Mouse (Mus musculus) monocyte, adult 2 months (primary cell): ENCODE results near the gene Aox3.

Source experiments
- DNase-seq, 2 experiments: peaks; one replicate each; pipeline ENCODE4 v3.0.0; 2022; ENCODE audit warnings: low spot score in 2 of 2, low read depth in 1 of 2

Gene Aox3

DNA sequence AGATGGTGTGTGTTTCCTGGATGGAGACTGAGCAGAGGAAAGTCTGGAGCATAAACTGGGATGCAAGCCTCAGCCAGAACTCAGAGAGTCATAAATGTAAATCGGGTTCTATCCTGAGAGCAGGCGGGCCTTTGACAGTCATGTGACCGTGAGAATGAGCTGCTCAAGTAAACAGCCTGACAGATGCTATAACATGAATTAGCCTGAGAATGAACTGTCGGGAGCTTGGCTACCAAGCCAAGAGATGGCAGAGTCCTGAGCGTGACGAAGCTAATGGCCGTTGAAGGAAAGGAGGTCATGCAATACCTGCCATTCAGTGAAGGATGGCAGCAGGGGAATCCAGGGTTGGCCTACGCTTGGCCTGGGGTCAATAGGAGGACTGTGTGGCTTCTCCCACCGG, 84.1 kb downstream of the Aox3 start:
- DNase-seq: no peak

DNA sequence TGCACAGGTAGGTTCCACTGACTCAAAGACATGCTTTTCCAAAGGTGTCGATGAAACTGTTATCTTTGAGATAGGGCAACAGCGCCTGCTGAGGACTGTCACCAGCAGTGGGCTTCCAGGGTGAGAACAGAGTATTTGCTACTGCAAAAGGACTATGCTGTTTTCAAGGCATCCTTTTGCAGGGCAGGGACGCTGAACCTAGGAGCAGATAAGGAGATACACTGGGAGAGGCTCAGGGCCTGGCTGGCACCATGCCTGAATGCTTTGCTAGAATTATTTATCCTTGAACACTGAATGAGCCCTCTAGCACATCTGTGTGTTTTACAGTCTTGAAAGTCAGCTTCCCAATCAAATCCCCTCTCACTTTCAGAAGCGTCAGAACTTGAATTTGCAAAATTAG, 85.5 kb downstream of the Aox3 start:
- DNase-seq: no peak

DNA sequence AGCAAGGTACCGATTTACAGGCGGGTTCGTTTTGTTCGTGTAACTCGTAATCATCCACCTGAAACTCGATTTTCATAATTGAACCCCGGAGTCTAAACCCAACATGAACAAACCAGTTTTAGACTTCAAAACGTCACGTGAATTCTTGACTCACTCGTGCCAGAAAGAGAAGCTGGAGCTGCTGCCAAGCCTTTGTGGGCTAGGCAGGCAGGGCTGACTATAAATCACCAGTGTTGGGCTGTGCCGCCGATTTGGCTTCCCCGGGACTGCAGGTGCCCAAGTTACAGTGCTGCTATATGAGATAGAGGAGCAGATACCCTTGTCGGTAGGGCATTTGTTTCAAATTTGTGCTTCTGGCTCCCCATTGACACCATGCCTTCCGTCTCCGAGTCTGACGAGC, 97.3 kb downstream of the Aox3 start, which contains the start of gene Aox4:
Aox4 (plus strand) TSS at position 195 of the 400 bp plus-strand sequence.
- DNase-seq: no peak

DNA sequence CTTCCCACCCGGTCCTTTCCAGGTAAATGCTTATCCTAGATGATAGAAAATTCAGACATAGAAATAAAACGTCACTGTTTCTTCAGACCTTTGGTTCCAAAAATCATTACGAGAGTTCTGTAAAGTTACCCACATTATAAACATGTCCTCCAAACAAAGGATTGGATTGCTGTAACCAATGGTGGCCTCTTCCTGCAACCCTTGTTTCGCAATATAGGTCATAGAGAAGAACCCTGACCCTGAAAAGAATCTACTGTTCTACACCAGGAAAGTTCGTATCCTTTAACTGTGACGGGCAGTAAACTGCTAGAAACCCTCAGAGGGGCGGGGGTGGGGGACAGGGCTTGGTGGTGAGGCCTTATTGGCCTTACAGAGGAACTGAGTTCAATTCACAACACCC, 99.9 kb downstream of the Aox3 start:
- no peak for DNase-seq

DNA sequence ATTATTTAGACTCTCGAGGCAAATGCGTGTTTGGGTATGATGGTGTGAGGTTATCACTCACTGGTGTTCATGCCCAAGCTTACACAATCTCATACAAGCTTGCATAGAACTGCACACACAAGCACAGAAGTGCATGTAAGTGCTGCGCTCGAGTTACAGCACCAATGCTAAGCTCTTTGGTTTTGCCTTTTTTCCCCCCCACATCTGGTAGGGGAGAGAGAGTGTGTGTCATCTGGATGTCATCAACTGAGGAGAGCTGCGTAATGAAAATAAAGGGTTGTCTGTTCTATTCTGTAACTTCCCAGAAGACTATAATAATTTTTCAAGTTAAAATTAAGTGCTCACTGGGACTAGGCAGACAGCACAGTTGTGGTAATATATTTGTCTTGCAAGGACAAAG, 100.9 kb downstream of the Aox3 start:
- DNase-seq: no peak

DNA sequence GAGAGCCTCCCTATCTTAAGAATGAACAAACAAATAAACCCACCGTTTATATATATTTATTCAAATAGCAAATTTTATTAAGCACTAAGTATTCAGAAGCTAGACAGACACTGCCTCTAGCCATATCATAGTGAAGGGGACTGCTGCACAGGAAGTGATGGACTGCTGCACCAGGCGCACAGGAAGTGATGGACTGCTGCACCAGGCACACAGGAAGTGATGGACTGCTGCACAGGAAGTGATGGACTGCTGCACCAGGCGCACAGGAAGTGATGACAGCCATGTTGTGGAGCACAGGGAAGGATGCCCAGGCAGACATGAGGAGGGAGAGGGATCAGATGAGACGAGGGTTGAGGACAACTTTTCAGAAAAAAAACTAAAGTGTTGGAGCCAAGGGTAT, 102.4 kb downstream of the Aox3 start:
- DNase-seq: no peak

DNA sequence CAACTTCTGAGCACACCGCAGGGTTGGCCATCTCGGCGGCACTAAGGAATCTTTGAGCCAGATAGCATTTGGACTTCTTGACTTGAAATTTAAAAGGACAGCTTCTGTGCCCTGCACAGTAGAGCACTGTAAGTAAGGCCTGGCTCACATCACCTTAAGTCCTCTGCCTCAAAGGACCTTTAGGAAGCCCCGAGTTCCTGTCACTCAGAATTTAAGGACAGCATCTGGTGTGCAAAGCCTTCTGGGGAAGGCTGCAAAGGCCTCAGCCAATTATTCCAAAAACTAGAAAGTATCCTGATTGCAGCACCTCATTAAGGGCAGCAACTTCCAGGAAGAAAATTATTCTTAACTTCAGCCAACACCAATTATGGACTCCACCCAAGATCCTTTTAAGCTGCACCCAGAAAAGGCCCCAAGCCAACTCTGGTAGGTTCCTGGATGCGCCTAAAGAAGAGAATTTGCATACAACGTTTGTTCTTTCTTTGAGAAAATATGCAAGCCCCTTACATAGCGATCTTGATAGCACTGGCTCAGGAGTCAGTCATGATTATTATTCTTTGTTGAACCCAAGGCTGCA, 103.1 kb downstream of the Aox3 start:
- DNase-seq: no peak

DNA sequence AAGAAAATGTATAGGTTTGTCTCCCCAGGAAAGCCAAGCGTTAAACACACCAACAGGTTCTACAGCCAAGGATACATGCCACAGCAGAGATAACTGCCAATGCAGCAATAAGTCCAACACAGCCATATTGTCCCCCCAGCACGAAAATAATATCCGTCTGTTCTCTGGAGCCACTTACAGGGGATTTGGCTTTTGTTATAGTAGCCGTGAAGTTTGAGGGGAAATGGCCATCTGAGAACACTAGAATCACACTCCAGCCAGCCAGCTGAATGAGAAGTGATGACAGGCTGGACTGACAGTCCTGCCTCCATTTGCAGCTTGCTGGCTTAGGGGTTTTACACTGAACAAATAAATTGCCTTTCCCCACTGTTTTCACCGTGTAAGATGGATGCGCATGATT, 108.1 kb downstream of the Aox3 start:
- DNase-seq: no peak

DNA sequence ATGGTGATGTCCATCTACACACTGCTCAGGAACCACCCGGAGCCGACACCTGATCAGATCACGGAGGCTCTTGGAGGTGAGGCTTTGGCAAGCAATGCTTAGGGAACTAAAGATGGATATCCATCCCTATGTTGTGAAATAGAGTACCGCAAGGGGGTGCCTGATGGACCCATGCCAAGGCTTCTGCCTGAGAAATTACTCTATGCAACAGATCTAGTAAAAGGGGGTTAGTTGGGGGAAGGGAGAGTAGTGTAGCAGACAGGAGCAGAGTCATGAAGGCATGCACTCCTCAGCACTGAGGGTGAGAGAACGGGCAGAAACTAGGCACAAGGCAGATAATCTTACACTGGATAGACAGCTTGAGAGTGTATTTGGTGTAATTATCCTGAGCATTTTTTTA, 108.9 kb downstream of the Aox3 start:
- DNase-seq: no peak

DNA sequence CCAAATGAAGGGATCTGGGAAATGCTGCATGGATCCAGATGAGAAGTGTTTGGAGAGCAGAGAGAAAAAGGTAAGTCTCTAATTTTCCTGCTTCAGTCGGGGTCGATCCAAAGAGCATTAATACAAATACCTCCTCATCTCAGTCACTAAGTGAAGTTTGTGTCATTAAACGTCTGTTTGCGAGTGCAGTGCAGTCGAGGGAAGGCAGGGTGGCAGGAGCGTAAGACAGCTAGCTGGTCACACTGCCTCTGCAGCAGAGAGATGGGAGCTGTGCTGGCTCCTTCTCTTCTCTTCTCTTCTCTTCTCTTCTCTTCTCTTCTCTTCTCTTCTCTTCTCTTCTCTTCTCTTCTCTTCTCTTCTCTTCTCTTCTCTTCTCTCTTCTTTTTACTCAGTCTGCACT, 115.2 kb downstream of the Aox3 start:
- DNase-seq: no peak

DNA sequence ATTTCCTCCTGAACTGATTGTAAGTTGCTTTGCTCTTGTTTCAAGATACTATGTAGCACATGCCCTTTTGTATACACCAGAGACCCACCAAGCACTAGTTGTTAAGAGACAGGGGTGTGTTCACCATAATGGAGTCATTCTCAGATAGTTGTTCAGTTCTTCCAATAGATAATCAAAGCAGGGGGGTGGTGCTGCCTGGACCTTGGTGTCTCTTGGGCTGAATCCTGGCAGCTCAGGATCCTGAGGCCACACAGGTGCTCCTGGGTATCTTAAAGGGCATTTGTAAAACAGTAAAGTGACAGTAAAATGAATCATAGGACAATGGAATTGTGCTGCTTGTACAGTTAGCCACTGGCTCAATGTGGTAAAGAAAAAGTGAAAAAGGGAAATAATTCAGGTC, 116.0 kb downstream of the Aox3 start:
- DNase-seq: no peak

DNA sequence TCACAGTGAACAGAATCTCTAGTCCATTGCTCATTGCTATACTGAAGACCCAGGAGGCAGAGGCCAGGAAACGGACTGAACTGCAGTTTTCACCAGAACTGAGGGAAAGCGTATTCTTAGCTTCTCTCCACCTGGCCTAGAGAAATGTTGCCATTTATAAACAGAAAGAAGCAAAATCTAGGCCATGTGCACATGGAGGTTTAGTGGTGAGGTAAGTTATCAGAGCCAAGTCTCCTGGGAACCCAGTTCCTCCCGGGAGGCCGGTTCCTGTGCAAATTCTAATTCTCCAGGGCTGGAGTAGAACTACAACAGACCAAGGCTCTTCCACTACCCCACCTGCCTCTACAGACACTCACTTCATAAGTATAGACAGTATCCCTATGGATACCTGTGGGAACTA, 116.8 kb downstream of the Aox3 start:
- no peak for DNase-seq

DNA sequence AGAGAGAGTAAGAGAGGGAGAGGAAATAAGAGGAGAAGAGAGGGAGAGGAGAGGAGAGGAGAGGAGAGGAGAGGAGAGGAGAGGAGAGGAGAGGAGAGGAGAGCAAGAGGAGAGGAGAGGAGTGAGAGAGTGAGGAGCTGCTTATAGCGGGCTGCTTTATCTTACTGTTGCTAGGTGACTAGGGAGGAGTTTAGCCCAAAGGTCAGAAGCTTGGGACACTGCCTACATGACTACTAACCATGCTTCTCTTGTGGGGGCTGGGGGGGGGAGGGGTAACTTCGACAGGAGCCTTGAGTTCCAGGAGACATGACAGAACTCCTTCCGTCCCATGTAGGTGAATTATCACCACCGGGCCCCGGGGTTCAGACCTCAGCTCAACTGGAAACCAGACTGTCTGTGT, 117.6 kb downstream of the Aox3 start:
- DNase-seq: no peak

DNA sequence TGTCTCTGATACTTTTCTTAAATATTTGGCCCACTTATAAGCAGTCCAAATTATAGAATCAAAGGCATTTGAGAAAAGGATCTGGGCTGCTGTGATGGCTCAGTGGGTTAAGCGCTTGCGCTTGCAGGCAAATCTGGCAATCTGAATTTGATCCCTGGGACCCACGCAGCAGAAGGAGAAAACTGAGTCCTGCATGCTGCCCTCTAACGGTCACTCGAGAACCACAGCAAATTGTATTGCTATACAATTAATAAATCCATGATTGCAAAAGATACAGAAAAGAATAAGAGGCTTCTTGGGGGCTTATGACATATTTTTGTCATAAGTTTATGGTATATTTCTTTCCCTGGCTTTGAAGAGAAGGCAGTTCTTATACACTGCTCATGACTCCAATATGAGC, 122.5 kb downstream of the Aox3 start:
- no peak for DNase-seq

DNA sequence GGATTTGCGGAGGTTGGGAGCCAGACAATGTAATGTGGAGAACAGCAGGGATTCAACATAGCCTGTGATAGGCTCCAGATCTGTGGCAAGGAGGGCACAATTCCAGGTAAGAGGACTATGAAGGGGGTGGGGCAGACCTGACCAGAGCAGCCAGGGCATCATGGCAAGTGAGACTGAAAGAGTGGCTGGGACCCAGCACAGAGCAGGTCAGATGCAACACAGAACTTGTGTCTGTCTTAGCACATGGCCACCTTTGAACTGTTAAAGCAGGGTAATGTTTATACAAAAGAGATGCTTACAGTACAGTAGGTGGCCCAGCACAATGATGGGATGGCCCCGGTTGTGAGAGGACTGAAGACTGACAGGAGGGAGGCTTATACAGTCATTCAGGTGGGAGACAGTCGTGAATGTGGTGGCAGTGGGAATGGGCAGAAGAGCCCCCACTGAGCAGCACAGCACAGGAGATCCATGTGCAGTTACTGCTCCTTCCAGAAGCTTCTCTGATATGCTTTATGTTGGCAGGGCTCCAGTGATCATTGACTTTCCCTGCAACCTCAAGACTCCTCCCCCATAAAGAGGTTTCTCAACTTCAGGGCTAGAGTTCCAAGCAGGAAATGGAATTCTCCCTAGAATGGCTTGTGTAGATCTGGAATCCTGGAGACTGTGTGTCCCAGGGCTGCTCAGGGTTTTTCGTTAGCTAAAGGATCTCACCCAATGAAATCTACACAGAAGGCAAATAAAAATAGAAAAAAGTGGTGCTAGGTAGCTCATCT, 124.8 kb downstream of the Aox3 start:
- DNase-seq: no peak

DNA sequence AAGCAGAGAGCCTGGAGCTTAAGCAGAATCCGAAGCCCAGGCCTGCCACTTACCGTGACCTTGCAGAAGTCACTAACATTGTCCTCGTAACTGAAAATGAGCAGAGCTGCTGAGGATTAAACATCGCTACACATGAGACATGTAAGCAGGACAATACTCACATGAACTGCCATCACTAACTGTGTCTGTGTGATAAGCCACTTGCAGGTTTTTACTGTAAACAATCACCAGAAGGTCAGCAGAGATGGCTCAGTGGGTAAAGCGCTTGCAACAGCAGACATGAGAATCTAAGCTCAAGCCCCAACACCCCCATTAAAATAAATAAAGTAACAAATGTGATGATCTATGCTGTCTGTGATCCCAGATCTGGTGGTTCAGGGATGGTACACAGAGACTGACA, 125.5 kb downstream of the Aox3 start:
- no peak for DNase-seq

DNA sequence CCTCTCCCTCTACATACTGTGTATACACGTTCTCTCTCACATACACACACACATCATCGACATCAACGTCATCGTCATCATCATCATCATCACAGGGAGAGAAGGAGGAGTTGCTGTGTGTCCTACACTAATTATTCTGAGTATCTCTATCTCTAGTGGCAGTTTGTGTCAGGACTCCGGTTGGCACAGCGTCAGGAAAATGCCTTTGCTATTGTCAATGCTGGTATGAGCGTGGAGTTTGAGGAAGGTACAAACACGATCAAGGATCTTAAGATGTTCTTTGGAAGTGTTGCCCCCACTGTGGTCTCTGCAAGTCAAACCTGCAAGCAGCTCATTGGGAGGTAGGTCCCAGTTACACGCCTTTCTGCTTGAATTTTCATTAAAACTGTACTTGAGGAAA, 126.0 kb downstream of the Aox3 start:
- no peak for DNase-seq

DNA sequence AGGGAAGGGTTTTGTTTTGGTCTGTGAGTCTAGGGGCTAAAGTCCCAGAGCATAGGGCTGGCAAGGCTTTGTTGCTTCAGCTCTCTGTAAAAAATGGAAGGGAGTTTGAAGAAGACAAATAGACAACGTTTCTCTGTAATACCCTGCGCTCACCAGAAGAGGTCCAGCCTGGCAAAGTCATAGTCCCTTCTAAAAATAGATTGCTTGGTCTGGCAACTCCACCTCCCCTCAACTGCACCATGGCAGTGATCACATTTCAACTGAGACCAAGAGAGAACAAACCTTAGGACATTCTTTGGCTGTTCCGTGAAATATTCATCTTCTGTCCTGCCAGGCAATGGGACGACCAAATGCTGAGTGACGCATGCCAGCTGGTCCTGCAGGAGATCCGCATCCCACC, 127.4 kb downstream of the Aox3 start:
- DNase-seq: no peak

DNA sequence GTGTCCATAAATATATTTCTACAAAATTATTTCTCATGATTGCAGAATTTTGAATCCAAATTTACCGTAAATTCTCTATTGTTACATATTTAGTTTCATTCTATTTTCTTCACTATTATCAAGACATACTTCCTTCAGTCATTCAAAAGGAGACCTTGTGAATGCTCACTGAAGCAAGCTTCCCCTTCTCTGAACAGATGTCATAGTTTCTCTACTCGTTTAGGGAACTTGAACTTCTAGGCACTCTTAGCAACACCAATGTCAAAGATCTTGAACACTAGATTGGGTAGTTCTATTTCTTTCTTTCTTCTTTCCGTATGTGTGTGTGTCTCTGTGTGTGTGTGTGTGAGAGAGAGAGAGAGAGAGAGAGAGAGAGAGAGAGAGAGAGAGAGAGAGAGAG, 131.6 kb downstream of the Aox3 start:
- DNase-seq: no peak

DNA sequence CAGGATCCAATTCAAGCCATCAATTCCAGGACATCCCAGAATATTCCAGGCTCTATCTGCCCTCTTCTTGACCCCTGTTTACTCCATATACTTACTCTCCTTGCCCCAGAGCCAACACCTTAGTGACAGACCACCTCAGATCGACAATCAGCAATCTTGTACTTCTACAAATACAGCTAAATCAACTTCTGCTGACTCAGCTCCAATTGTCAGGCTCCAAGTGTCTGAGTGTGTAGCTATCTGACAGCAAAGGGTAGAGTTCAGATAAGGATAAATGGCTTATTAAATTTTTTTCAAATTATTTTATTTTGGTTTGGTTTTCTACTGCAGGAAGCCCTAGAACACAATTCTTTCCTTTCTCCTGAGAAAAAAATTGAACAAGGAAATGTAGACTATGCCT, 135.6 kb downstream of the Aox3 start:
- no peak for DNase-seq
